Mouse (Mus musculus) testis, postnatal 10 days (tissue): ENCODE measurements at regions not wholly inside any gene's neighbourhood (a gene's known extent, or its start where the extent isn't known, plus 50 kb on each side); places are given as distances from the start of the nearest gene placed in this dataset.

Experiments used
- DNase-seq: peaks from one replicate; pipeline ENCODE4 v3.0.0; 2021; ENCODE audit warnings: low spot score

DNA sequence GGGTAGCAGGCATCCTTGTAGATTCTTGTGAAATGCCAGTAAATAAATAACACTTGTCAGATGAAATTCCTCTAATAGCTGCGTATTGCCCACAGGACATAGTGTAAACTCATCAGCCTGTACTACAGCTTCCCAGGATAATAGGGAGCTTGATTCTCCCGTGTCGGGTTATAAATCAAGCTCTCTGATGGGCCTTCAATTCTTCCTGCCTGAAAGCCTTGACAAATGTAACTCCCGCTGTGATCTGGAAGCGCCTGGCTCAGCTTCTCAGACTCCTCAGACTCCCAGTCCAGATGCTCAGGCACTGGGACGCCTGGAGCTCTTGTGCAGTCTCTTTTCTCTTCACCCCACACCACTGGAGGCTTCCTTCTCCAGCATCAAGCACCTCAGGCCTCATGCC lies 151.3 kb downstream of the Fam76b start:
- DNase-seq = peak; percentile 26

- DNase-seq = no peak
Observed at GRCm38 (mm10) chr9:13987486-13987885, 160.0 kb downstream of the Fam76b start.

DNA sequence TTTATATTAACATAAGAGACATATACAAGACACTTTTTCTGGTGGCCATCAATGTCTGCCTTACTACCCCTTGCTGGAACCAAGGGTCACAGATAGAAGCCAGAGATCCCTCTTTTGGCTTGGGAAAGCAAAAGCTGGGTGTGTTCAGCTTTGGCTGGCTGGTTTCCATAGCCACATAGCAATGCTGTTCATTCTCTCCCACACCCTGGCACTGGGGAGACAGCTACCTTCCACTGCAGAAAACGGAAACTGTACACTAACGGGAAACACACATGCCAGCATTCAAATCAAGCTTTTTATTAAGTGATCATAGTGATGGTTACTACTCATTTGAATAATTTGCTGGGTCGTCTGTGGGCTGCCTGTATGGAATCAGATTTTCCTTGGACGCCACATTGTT lies 161.4 kb downstream of the Fam76b start:
- DNase-seq = no peak

DNA sequence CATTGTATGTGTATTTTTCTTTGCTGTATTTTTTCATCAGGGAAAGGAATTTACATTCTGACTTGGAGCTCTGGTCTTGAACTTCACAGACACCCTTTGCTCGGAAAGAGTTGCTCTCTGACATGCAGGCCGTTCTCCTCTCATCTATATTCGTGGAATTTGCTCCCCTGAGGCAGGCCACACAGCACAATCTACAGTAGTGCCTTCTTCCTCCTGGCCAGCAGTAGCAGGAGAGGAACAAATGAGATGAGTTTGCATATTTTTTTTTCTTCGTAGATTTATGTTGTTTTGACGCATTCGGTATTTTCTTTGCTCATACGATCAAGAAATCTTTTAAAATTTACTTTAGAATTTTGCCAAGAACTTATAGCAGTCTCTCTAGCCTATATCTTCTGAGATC lies 163.4 kb downstream of the Fam76b start:
- DNase-seq = no peak

DNA sequence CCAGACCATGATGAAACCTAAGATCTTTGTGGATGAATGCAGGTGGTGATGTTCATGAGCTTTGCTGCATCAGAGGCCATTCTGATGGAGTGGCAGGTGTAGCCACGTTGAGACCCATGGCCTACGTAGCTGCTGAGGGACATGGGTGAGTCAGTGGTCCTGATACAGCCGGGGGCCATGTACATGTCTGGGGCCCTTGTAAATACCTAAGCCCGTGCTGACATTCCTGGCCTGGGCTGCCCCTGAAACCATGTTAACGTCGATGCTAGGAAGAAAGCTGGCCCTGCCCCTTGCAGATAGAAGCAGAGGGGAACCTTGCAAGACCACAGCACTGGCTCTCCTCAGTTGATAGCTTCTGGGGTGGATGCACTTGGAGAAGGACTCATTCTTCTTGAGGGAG lies 165.2 kb downstream of the Fam76b start:
- no peak for DNase-seq

DNA sequence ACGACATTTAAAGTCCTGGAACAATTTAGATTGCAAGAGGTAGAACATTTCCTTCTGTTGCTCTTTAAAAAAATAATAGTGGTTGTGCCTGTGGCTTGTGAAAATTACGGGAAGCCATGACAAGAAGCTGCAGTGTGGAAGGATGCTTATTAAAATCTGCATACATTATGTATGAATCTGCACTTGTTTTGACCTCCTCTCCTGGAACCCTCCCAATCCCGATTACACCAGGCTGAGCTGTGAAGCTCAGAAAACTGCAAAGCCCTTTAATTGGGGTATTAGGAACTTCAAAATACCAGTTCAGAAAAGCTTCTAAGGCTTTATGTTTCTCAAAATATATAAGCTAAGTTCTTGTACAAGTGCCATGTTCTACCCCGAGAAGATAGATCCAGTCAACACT lies 171.8 kb downstream of the Fam76b start:
- no peak for DNase-seq

DNA sequence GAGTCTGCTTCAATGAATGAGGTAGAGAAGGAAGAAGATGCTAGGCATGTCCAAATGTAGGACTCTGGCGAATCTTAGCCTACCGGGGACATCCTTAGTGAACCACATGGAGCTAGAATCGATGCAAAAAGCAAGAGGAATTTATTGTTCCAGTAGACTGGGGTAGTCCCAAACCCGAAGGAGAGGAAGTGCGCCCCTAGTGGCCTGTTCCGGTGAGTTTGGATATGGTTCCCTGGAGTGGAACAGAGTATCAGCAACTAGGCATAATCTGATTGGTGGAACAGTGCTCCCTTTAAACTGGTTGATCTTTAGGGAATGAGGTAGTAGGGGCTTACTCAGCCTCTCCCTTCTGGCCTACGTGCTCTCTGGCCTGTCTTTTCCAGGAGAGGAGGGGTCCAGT lies 174.0 kb downstream of the Fam76b start:
- DNase-seq = peak; percentile 56

DNA sequence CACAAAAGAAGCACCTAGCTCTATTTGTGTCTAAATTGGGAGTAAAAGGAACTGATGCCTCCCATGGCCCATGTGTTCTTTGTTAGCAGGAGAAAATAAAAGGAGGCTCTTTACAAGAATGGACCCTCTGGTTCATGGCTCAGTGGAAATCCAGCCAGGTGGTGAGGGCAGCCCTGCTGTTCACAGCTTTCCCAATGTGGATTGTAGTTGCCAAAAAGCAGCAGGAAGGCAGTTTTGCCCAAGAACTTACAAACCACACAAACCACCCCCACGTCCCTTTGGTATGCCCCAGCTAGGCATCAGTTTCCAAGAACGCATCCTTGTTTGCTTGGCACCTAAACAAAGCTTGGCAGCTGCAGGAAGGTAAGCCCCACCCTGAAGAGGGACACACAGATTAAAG lies 174.7 kb downstream of the Fam76b start:
- no peak for DNase-seq

DNA sequence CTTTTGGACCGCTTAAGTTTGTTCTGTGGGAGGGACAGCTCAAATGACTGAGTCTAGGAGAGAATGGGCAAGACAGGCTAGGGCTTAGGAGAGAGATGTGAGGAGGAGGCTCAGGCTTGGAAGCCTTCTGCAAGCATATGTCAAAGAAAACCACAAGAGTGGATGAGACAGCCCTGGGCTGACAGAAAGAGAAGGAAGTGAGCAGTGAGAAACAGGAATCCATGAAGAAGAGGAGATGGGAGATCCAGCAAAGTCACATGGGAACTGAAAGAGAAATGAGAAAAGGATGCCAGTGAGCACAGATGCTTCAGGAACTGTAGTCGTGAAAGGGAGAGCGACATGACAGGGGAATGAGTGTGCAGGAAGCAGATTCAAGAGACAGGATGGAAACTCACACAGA lies 175.6 kb downstream of the Fam76b start:
- DNase-seq = no peak

- DNase-seq = no peak
Observed at GRCm38 (mm10) chr9:14006233-14006984, 178.9 kb downstream of the Fam76b start.

DNA sequence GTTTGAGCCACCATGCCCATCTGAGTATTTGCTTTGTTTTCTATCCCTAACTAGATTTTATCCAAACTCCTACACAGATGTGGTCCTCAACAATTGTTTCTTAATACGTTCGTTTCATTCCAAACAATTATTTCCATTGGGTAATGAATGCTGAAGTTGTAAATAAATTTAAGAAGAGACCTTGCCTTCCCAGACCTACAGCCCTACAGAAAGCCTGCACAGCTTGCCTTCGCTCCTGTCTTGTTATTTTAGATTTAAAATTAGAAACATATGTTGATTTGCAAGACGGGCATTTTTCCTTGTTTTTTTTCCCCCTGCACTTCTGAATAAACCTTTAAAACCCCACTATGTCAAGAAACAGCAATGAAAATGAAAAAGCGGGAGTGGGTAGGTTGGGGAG lies 181.9 kb downstream of the Fam76b start:
- DNase-seq = no peak

DNA sequence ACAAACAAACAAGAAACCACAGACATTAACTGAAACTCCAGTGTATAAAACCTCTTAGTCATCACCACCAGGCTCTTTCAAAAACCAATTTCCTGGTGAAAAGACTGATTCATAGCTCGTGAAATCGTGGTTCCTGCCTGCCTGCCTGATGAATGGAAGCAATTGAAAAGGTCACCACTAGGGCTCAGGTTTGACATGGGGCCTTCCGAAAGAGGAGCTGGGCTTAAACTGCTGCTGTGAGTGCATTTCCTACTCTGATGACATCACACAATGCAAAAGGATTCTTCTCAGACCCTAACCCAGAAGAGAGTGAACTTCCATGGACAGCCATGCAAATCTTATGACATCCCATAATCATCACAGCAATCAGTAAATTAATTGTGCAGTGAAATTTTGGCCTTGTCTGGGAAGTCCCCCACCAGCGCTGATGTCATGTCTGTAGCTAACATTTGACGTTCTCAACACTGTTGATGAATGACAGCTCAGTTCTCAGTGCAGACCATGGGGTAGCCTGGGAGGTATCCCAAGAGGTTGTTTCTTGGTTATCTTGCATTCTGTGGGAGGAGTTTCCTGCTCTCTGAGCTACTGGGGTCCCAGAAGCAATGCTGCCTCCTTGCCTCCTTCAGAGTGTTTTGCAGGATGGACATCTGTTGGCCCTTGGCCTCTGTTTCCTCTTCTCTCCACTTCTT lies 182.9 kb downstream of the Fam76b start:
- DNase-seq = no peak

DNA sequence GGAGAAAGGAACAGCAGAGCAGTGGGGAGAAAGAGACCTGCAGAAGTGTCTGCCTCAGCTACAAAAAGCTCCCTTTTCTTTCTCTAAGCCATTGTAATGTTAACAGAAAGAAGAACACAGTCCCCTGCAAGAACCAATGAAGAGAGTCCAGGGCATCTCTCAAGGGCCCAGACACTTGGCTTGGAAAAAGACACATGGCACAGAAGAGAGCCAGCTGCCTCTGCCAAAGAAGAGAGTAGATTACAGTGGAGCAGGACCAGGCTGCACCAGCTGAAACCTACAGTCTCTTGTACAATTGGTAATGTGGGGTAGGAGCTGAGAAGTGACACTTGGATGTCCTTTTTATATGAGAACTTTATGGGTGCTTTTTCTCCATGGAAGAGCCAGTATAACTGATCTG lies 196.7 kb downstream of the Fam76b start:
- no peak for DNase-seq

- no peak for DNase-seq
Observed at GRCm38 (mm10) chr9:14024701-14025100, 197.2 kb downstream of the Fam76b start.

GRCm38 (mm10) chr9:14028056-14028455 lies 200.5 kb downstream of the Fam76b start:
- DNase-seq = no peak

- DNase-seq = no peak
Observed at GRCm38 (mm10) chr9:14031358-14032047, 204.0 kb downstream of the Fam76b start.

DNA sequence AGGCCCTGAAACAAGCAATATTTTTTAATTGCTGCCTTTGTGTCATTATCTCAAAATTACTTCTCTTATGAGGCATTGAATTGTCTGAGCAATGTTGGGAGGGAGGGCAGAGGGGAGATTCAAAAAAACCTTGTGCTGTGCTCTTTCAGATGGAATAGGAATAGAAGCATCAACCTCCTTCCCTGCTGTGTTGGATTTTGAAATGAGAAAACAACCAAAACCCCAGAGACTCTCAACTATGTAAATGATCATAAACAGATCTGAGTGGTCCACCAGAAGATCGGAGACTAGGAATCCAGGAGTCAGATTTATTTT lies 204.5 kb downstream of the Fam76b start:
- no peak for DNase-seq

DNA sequence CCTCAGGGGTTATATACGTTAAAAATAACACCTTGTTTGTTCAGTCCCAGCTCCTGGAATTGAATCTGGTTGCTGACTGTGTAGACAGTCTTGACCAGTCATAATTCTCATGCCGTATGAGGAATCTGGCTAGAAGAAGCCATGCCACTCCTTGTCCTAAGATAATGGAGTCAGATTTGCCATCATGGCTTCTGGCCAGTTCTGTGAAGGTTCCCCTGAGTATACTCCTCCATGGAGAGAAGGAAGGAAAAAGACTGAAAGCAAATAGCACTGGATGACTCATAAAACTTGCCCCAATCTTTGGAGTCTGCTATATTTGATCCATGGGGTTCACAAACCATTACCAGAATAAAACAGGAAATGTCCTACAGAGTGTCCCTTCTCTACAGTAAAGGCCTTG lies 208.0 kb downstream of the Fam76b start:
- DNase-seq = no peak

GRCm38 (mm10) chr9:14041900-14042435 lies 214.5 kb downstream of the Fam76b start:
- no peak for DNase-seq

- DNase-seq = no peak
Observed at GRCm38 (mm10) chr9:14048224-14048623, 220.7 kb downstream of the Fam76b start.

- DNase-seq = no peak
Observed at GRCm38 (mm10) chr9:14053704-14054103, 221.2 kb upstream of the Sesn3 start.

DNA sequence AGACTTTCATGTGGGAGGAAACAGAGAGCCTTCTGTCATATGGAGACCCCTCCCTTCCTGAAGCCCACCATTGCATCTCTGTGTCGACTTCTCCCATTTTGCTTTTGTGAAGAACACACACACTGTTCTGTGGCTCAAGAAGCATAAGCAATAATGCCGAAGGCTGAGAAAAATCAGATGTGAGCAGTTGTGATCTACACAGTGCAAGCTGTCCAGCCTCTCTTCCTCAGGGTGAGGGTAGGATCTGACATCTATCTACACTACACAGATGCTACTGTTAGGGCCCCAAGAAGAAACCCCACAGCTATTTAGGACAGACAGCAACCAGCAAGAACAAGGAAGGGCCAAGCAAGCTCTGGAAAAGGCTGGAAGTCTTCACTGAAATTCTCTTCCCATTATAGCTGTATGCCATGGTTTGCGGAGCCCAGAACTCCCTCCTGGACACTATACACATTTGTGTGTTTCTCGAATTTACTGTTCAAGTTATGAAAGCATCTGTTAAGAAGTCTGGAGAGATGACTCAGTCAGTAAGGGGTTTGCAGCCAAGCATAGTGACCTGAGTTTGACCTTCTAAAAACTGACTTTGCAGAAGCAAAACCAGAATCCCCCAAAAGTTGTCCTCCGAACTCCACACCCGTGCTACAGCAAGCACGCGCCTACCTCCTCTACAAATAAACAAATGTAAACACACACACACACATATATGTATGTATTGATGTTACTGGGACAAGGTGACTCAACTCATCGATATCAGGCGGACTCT lies 218.3 kb upstream of the Sesn3 start:
- no peak for DNase-seq
